In genomic region chr15:79723439-79723838, GRCm38 (mm10) we compare ENCODE assay signal across 10 mouse cellular contexts. TPM values are rescaled to one million over a fixed set of nuclear protein-coding genes. Genes with fewer than 3 reads are reported as not detected.
DNase-seq lines count a peak whose midpoint lies in the region; ATAC-seq and TF ChIP-seq lines count a peak whose summit lies in the region.
"Had no signal": no experiment of that assay in that cellular context is flagged by ENCODE, and none has a peak within 500 bp of the region (broad histone marks: within the 10 kb centered on the region; RNA-seq: fewer than 3 reads in every experiment).

No protein-coding gene starts in this region.

- H3K4me1 ChIP-seq in thymus, adult 2 months (replicated peaks; ENCODE audit: control insufficient read depth, insufficient read depth, low read length) = peaks cover 2% of the 10 kb centered on the region
- peaks cover 13% of the 10 kb centered on the region for H3K4me1 ChIP-seq in embryonic facial prominence, embryonic 13.5 days
- H3K4me1 ChIP-seq in kidney, postnatal 0 days (replicated peaks; ENCODE audit: insufficient read depth, low read length) = no peaks in the 10 kb centered on the region
- H3K4me1 ChIP-seq: embryonic facial prominence, embryonic 12.5 days; lung, embryonic 15.5 days had no signal

- DNase-seq in heart, adult 18-20 months = peak; percentile 60 to 66
- no peak for DNase-seq in heart, postnatal 25 days (ENCODE audit: low spot score)
- DNase-seq in thymus, adult 2 months = peak; percentile 45
- DNase-seq in thymus, postnatal 10 days (ENCODE audit: low spot score in 2 of 2) = no peak
- peak; percentile 64 for DNase-seq in kidney, postnatal 0 days (ENCODE audit: low spot score)
- DNase-seq in naive thymus-derived CD4-positive, alpha-beta T cell, adult 2 months (ENCODE audit: low read depth) = peak; percentile 65
- no peak for DNase-seq in urinary bladder, adult 18-20 months (ENCODE audit: low spot score in 2 of 2)

- H3K36me3 ChIP-seq in thymus, adult 2 months (ENCODE audit: control insufficient read depth, insufficient read depth, low read length) = peaks cover 58% of the 10 kb centered on the region
- H3K36me3 ChIP-seq in embryonic facial prominence, embryonic 13.5 days = peaks cover 85% of the 10 kb centered on the region
- peaks cover 64% of the 10 kb centered on the region for H3K36me3 ChIP-seq in kidney, postnatal 0 days (ENCODE audit: insufficient read depth, low read length)

- ATAC-seq in embryonic facial prominence, embryonic 13.5 days (ENCODE audit: insufficient number of reproducible peaks, insufficient read depth, low FRiP score, low TSS enrichment, low read depth) = no peak
- peak; percentile 48; the same call in 1 of the 2 replicates for ATAC-seq in kidney, postnatal 0 days (replicated peaks; ENCODE audit: low FRiP score, low read depth)

- TF ChIP-seq CTCF in thymus, adult 2 months (IDR thresholded peaks at IDR 0.05; ENCODE audit: borderline replicate concordance, control insufficient read depth, extremely low read depth, insufficient read depth, low read length, poor library complexity) = peak; percentile 65; the same call in 1 of the 2 replicates
- peak; percentile 74 for TF ChIP-seq CTCF in kidney, postnatal 0 days (IDR thresholded peaks at IDR 0.05; ENCODE audit: low read depth)

- no peak overlapping the region for H3K4me3 ChIP-seq in thymus, adult 2 months (ENCODE audit: control insufficient read depth, insufficient read depth, low read length)
- no peak overlapping the region for H3K4me3 ChIP-seq in embryonic facial prominence, embryonic 13.5 days
- H3K4me3 ChIP-seq in kidney, postnatal 0 days (replicated peaks; ENCODE audit: low read depth, low read length) = no peak overlapping the region
- H3K4me3 ChIP-seq: embryonic facial prominence, embryonic 12.5 days; lung, embryonic 15.5 days had no signal

- no peaks in the 10 kb centered on the region for H3K27me3 ChIP-seq in thymus, adult 2 months (ENCODE audit: control insufficient read depth, insufficient read depth, low read length)
- no peaks in the 10 kb centered on the region for H3K27me3 ChIP-seq in embryonic facial prominence, embryonic 13.5 days
- no peaks in the 10 kb centered on the region for H3K27me3 ChIP-seq in kidney, postnatal 0 days (ENCODE audit: insufficient read depth, low read length)
- H3K27me3 ChIP-seq: embryonic facial prominence, embryonic 12.5 days; lung, embryonic 15.5 days had no signal

- WGBS in thymus, adult 2 months = 35% methylated on average over 1 of the region's 1 CpGs
- 26% methylated on average over 1 of the region's 1 CpGs for WGBS in embryonic facial prominence, embryonic 13.5 days
- WGBS in kidney, postnatal 0 days = 7% methylated on average over 1 of the region's 1 CpGs

- no peak overlapping the region for H3K27ac ChIP-seq in thymus, adult 2 months (ENCODE audit: control insufficient read depth, insufficient read depth, low read length)
- H3K27ac ChIP-seq in embryonic facial prominence, embryonic 13.5 days = peak overlapping the region; percentile 53
- no peak overlapping the region for H3K27ac ChIP-seq in kidney, postnatal 0 days
- H3K27ac ChIP-seq: embryonic facial prominence, embryonic 12.5 days; lung, embryonic 15.5 days had no signal

- intact Hi-C loops in heart, postnatal 25 days (cut with DNase I) = no loop called here

- H3K4me2 ChIP-seq in embryonic facial prominence, embryonic 13.5 days = no peak overlapping the region
- H3K4me2 ChIP-seq in kidney, postnatal 0 days (ENCODE audit: low read length) = no peak overlapping the region
- H3K4me2 ChIP-seq: embryonic facial prominence, embryonic 12.5 days; lung, embryonic 15.5 days had no signal

- TF ChIP-seq POLR2A in thymus, adult 2 months (IDR thresholded peaks at IDR 0.05; ENCODE audit: control insufficient read depth, extremely low read depth, insufficient read depth, low read length, poor library complexity) = no peak

- H3K9me3 ChIP-seq in embryonic facial prominence, embryonic 13.5 days = no peaks in the 10 kb centered on the region
- no peaks in the 10 kb centered on the region for H3K9me3 ChIP-seq in kidney, postnatal 0 days (replicated peaks; ENCODE audit: low read length)
- H3K9me3 ChIP-seq: embryonic facial prominence, embryonic 12.5 days; lung, embryonic 15.5 days had no signal

- H3K9ac ChIP-seq in embryonic facial prominence, embryonic 13.5 days = no peak overlapping the region
- H3K9ac ChIP-seq in kidney, postnatal 0 days (ENCODE audit: low read depth, low read length) = no peak overlapping the region
- H3K9ac ChIP-seq: embryonic facial prominence, embryonic 12.5 days; lung, embryonic 15.5 days had no signal

RNA-seq across cellular contexts. Expression of gene Sun2, which starts 18.9 kb away (rescaled TPM):
- total RNA-seq in heart, adult 18-20 months (2021) = 10 to 100 TPM; 79.1 to 89.1 TPM
- total RNA-seq in heart, postnatal 25 days (2021) = 10 to 100 TPM; 79.3 to 80.7 TPM
- 245 and 297 TPM in 2 replicates for polyA plus RNA-seq in thymus, adult 2 months (2012; rRNA removed)
- polyA plus RNA-seq in embryonic facial prominence, embryonic 13.5 days (2015; fragmentation: Nextera tagmentation; extraction: Ambion mirVana) = 7.3 and 8.0 TPM in 2 replicates
- polyA plus RNA-seq in kidney, postnatal 0 days (2015; fragmentation: Nextera tagmentation; extraction: Ambion mirVana) = 3.5 and 4.0 TPM in 2 replicates

RNA-seq across cellular contexts. Expression of gene Gtpbp1, which starts 32.8 kb away (rescaled TPM):
- 10 to 100 TPM; 26.0 to 28.8 TPM for total RNA-seq in heart, adult 18-20 months (2021)
- 10 to 100 TPM; 27.2 to 31.8 TPM for total RNA-seq in heart, postnatal 25 days (2021)
- polyA plus RNA-seq in thymus, adult 2 months (2012; rRNA removed) = 91.3 and 114 TPM in 2 replicates
- polyA plus RNA-seq in embryonic facial prominence, embryonic 13.5 days (2015; fragmentation: Nextera tagmentation; extraction: Ambion mirVana) = 39.8 and 42.2 TPM in 2 replicates
- 24.3 and 26.9 TPM in 2 replicates for polyA plus RNA-seq in kidney, postnatal 0 days (2015; fragmentation: Nextera tagmentation; extraction: Ambion mirVana)

RNA-seq across cellular contexts. Expression of gene Josd1, which starts 35.7 kb away (rescaled TPM):
- total RNA-seq in heart, adult 18-20 months (2021) = 10 to 100 TPM; 23.4 to 26.2 TPM
- total RNA-seq in heart, postnatal 25 days (2021) = 10 to 100 TPM; 23.6 to 26.4 TPM
- 23.8 and 30.5 TPM in 2 replicates for polyA plus RNA-seq in thymus, adult 2 months (2012; rRNA removed)
- polyA plus RNA-seq in embryonic facial prominence, embryonic 13.5 days (2015; fragmentation: Nextera tagmentation; extraction: Ambion mirVana) = 26.1 and 28.3 TPM in 2 replicates
- polyA plus RNA-seq in kidney, postnatal 0 days (2015; fragmentation: Nextera tagmentation; extraction: Ambion mirVana) = 18.8 and 19.0 TPM in 2 replicates

RNA-seq across cellular contexts. Expression of gene Tomm22, which starts 52.8 kb away (rescaled TPM):
- total RNA-seq in heart, adult 18-20 months (2021) = 100 to 1,000 TPM; 112 to 126 TPM
- total RNA-seq in heart, postnatal 25 days (2021) = 100 to 1,000 TPM; 120 to 122 TPM
- 51.7 and 65.2 TPM in 2 replicates for polyA plus RNA-seq in thymus, adult 2 months (2012; rRNA removed)
- polyA plus RNA-seq in embryonic facial prominence, embryonic 13.5 days (2015; fragmentation: Nextera tagmentation; extraction: Ambion mirVana) = 238 TPM in 2 replicates
- polyA plus RNA-seq in kidney, postnatal 0 days (2015; fragmentation: Nextera tagmentation; extraction: Ambion mirVana) = 264 TPM in 2 replicates

RNA-seq across cellular contexts. Expression of gene Dnal4, which starts 54.2 kb away (rescaled TPM):
- 10 to 100 TPM; 16.9 to 22.0 TPM for total RNA-seq in heart, adult 18-20 months (2021)
- total RNA-seq in heart, postnatal 25 days (2021) = 10 to 100 TPM; 20.5 to 22.9 TPM
- polyA plus RNA-seq in thymus, adult 2 months (2012; rRNA removed) = 51.2 and 51.3 TPM in 2 replicates
- 69.2 and 74.4 TPM in 2 replicates for polyA plus RNA-seq in embryonic facial prominence, embryonic 13.5 days (2015; fragmentation: Nextera tagmentation; extraction: Ambion mirVana)
- polyA plus RNA-seq in kidney, postnatal 0 days (2015; fragmentation: Nextera tagmentation; extraction: Ambion mirVana) = 59.3 and 61.8 TPM in 2 replicates

Comparison
In these comparisons a context has a peak if more than half of its experiments do, and no peak if none do; other contexts are left out.
1. DNase-seq: peak in heart, adult 18-20 months (2 of 2), thymus, adult 2 months (single experiment), kidney, postnatal 0 days (single experiment) and naive thymus-derived CD4-positive, alpha-beta T cell, adult 2 months (single experiment); none in heart, postnatal 25 days (single experiment), thymus, postnatal 10 days (0 of 2) and urinary bladder, adult 18-20 months (0 of 2).
2. RNA of gene Sun2, which starts 18.9 kb away (polyA plus RNA-seq): 245 to 297 TPM in thymus, adult 2 months; 7.3 to 8.0 TPM in embryonic facial prominence, embryonic 13.5 days and 3.5 to 4.0 TPM in kidney, postnatal 0 days; every median in the first group is over 10 times any median in the second.